Mouse (Mus musculus) layer of hippocampus, adult 9-11 months (tissue): ENCODE data around the gene Fgf22.
"Not testable (repeated sequence)": the region's sequence is repeated elsewhere in the genome, so short reads cannot be mapped to it uniquely, and the experiment has no call there.

Experiments used
- DNase-seq: peaks from one replicate; pipeline ENCODE4 v3.0.0; 2022

The Fgf22 gene

GRCm38 (mm10) chr10:79735361-79735760 is 19.5 kb upstream of the Fgf22 start:
- no peak for DNase-seq

- no peak for DNase-seq
Observed at GRCm38 (mm10) chr10:79736706-79737105, 18.2 kb upstream of the Fgf22 start.

DNA sequence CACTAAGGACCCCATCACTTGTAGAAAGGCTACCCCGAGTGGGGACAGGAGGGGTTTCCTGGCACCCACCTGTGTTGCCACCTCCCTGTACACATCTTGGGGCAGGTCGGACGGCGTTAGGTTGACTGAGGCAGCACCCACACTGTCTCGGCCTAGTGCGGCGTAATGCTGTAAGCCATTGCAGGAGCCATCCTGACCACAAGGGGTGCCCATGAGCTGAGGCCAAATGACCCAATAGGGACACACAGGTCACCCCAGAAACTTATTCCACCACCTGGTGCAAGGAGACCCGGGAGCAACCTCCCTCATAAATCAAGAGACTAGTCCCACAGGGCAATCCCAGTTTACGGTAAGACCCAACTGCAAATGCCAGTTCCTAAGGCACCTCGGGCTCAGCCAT is 16.6 kb upstream of the Fgf22 start:
- DNase-seq: no peak

DNA sequence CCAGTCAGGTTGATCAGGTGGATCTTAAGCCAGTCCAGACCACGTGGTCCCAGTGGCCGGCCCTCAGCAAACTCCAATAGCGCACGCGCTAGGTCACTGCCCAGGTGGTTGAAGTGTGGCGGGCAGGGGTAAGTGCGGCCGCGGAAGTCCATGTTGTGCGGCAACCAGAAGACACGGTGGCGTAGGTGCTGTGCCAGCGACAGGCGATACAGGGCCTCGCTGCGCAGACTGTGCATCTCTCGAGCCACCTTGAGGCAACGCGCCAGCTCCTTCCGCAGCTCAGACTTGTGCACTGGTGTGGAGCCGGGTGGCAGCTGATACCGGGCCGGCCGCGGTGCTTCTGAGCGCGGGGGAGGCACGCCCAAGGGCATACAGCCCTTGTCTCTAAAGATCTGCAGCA is 15.6 kb upstream of the Fgf22 start:
- no peak for DNase-seq

DNA sequence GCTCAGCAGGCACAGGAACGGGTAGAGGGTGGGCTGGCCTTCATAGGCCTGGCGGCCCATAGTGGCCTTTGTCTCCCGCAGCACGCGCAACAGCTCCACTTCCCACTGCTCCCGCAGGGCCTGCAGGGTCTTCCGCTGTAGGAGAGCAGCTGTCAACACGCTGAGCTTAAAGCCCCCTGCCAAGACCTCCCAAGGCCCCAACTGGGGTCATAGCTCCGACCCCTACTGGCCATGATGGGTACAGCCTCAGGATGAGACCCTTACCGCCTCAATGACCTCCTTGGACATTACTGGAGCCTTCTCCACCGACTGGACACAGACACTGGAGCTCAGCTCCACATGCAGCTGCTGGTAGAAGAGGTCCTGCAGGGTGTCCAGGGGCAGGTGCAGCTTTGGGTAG is 14.0 kb upstream of the Fgf22 start:
- no peak for DNase-seq

DNA sequence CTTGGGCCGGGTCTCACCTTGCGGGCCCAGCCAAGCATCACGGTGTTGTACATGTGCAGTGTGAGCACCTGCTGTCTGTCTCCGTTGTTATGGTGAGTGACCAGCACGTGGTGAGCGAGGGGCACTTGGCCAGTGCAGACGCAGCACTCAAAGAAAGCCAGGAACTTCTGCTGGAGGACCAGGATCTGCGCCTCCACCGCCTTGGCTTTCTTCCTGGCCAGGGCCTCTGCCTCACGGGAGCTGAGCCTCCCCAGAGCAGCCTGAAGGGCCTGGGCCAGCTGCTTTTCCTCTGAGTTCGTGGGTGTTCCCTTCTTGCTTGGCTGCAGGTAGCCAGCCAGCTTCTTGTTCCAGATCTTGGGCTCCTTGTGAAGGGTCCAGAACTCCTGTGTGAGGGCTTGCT is 11.7 kb upstream of the Fgf22 start:
- DNase-seq: no peak

DNA sequence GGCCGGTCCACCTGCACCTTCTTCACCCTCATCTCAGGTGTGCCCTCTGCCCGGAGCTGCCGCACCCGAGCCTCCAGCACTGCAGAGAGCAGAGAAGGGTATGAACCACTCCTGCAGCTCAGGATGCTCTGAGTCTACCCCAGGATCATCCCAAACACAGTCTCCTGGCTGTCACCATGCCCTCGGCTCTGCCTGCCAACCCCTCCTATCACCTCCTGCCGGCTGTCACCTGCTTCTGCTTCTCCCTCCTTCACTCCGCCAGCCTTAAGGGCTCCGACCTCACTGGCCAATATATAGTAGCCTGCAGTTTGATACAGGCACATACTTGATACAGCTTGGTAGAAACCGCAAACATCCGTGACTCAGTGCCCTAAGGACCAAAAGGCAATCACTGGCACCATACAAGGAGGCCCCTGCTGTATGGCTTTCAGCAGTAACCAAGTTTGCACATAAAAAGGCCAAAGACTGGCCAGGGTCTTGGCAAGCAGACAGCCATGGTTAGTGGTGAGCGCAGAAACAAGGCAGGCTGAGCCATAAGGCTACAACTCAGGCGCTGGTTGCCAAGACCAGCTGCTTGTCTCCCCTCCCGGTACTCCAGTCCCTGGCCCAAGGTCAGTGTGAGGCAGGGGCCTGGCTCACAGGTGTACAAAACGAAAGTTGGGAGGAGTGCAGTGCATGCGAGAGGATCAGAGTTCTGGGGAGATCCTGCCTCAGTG is 11.1 kb upstream of the Fgf22 start:
- DNase-seq: no peak

- DNase-seq: no peak
Observed at GRCm38 (mm10) chr10:79745411-79745810, 9.5 kb upstream of the Fgf22 start.

- peak; percentile 98 for DNase-seq
Observed at GRCm38 (mm10) chr10:79745898-79746773, 8.7 kb upstream of the Fgf22 start, which contains the start of gene Polrmt. Gene Polrmt, minus strand, starts transcription at chr10:79746581.

DNA sequence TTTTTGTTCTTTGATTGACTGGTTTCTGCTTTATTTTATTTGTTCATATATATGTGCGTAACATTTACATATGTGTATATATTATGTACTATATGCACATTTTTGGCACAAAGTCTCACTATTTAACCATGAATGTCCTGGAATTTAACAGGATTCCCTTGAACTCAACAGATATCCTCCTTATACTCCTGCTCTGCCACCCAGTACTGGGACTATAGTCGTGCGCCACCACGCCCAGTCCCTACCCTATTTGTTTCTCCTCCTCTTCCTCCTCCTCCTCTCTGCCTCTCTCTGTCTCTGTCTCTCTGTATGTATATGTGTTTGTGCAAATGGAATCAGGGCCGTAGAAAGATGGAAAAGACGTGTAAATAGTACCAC is 8.1 kb upstream of the Fgf22 start:
- no peak for DNase-seq

DNA sequence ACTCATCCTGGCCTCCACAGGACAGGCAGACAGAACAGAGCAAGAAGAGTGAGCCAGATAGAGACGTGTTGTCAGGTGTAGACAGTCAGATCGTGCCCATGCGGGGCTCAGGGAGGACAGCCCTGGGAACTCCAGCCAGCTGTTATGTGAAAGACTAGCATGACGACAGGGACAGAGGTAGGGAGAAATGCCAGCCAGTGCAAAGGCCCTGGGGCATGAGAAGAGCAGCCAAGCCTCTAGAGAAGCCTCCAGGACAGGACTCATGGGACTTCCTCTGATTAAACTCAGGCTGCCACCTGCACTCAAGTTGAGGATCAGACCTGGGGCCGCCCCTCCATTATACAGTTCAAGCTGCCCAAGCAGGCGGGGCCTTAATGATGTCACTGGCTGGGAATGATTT is 6.4 kb upstream of the Fgf22 start:
- no peak for DNase-seq

DNA sequence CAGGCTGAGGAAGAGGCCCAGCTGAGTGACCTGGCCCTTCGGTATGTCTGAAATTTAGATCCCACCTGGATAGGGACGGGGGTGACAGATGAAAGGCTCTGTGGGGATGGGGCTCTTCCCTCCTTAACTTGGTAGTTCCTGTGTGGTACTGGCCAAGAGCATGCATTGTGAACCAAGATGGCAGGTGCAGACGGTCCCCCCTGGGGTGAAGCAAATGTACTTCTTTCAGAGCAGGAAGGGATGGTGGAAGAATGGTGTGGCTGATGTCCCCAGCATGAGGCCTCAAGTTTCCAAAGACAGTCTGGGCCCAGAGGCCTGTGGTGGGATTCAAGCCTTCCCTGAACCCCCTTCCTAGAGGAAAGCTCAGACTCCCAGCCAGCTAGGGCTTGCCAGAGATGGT is 978 bp downstream of the Fgf22 start:
- DNase-seq: no peak

DNA sequence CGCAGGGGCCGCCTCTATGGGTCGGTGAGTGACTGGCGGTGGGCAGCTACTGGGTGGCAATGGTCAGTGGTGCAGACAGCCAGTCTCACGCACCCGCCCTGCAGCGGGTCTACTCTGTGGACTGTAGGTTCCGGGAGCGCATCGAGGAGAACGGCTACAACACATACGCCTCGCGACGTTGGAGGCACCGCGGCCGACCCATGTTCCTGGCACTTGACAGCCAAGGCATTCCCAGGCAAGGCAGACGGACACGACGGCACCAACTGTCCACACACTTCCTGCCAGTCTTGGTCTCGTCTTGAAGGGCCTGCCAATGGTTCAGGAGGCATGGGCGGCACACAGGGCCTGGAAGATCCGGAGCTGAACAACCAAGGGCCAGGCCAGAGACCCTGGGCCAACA is 1.8 kb downstream of the Fgf22 start:
- DNase-seq: no peak

- DNase-seq: not testable (repeated sequence)
Observed at GRCm38 (mm10) chr10:79759675-79760074, 4.8 kb downstream of the Fgf22 start.

- no peak for DNase-seq
Observed at GRCm38 (mm10) chr10:79760603-79761143, 5.8 kb downstream of the Fgf22 start.

GRCm38 (mm10) chr10:79762875-79763274 is 8.0 kb downstream of the Fgf22 start:
- DNase-seq: no peak

DNA sequence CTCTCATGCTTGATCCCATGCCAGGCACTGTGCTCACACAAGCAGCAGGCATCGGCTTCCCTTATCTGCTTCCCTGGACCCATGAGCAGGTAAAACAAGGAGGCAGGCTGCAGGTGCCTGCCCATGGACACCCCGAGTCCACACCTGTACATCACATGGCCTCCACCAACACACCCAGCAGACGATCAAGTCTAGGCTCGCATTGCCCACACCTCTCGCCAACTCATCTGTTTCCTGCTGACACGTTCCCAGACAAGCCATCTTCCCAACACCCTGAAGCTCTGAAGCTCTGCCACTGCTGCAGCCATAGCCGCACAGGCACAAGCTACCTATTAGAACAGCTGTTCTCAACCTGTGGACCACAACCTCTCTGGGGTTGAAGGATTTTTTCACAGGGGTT is 9.4 kb downstream of the Fgf22 start:
- no peak for DNase-seq

- no peak for DNase-seq
Observed at GRCm38 (mm10) chr10:79765228-79765745, 10.4 kb downstream of the Fgf22 start.

GRCm38 (mm10) chr10:79766001-79766507 is 11.2 kb downstream of the Fgf22 start:
- no peak for DNase-seq

DNA sequence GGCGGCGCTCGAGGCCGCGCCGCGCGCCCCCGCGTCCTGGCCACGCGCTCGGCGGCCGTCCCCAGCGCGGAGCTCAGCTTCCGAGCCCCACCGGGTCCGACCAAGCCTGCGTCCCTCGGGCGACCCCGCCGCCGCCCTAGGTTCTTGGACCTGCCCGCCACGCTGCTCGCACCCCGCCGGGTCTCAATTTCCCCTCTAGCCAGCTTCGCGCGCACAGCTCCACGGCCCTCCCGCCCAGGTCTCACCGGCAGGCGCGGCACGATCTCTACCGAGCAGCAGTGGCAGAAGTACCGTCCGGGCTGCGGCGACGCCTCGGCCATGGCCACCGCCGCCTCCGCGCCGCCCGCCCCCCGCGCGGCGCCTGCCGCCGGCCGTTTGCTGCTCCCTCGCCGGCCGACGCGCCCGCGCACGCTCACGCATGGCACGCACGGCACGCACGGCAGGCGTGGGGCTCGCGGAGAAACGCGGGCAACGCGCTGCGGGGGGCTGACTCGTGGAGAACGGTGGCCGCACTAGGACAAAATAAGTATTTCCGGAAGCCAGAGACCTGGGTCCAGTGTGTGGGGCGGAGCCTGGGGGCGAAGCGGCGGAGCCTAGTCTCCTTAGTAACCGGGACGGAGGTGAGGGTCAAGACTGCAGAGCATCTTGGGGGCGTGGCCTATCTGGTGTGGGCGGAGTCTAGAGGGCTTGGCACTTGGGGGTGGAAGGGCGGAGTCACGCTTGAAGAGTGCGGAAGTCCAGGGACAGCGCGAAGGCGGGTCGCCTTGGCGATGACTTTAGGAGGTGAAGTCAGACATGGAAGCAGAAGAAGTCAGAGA is 11.8 kb downstream of the Fgf22 start, which contains the start of gene Rnf126:
Gene Rnf126, minus strand, starts transcription at position 445 of the 818 bp plus-strand sequence.
- DNase-seq: peak; percentile 98

DNA sequence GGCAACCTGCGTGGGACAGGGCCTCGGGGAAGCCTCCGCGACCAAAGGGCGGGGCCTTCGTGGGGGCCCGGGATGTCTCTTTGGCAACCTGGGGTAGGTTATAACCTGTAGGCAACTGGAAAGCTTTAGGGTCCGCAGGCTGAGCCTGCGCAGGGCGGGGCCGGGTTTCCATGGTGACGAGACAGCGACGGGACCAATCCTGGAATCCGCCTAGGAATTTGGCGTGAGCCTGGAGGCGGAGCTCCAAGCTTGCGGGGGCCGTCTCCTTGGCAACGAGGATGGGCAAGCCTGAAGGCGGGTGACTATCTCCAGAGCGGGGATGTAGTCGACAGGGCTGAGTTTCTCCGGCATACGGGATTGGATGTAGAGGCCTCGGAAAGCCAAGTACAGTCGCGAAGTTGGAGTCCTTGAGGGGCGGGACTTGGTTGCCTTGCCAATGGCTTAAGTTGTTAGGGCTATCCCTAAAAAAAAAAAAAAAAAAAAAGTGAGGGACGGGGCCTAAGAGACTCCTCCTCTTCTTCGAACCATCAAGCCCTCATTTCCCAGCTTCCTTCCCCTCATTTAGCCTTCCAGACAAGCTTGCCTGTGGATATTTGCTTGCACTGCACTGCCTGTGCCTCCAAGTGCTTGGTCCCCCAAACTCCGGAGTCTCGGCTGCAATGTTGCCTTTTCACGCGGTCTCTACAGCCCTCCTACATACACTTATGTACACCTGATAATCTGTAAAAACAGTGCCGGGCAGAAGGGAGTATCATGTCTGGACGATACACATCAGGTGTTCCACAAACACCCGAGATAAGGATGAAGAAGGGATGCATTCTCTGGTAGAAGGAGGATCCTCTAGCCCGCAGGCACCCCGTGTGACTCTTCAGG is 12.7 kb downstream of the Fgf22 start:
- peak; percentile 97 for DNase-seq
